26 mouse cellular contexts compared by ENCODE assay signal in the genomic region with DNA sequence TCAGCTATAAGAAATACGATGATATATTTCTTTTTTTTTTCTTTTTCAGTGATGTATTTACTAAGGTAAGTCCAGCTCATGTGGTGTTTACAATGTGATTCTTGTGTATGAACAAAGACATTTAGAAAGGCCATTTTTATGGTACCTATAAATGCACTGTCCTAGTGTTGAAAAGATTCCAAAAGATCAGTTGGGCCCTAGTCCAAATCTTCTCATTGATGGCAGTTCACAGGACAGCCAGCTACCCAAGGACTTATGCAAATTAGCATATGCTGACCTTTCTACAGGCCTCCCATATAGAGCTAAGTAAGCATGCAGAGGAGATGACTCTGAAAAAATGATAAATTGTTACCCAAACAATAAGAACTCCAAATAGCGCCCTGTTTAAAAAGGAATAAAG.
DNase-seq lines count a peak whose midpoint lies in the region; ATAC-seq lines count a peak whose summit lies in the region.
"Had no signal": no experiment of that assay in that cellular context is flagged by ENCODE, and none has a peak within 500 bp of the region (broad histone marks: within the 10 kb centered on the region; RNA-seq: fewer than 3 reads in every experiment).

No protein-coding gene starts in this region.

- H3K27ac ChIP-seq in heart, embryonic 13.5 days (replicated peaks), result peak overlapping the region; percentile 82
- 0 out of 2 replicates have a peak overlapping the region, but pooled peaks have one; percentile 14 for H3K27ac ChIP-seq in hindbrain, embryonic 14.5 days
- no peak overlapping the region for H3K27ac ChIP-seq in hindbrain, embryonic 10.5 days
- no peak overlapping the region for H3K27ac ChIP-seq in midbrain, embryonic 11.5 days (ENCODE audit: low read depth, low read length)
- H3K27ac ChIP-seq in midbrain, embryonic 10.5 days (replicated peaks), result no peak overlapping the region
- H3K27ac ChIP-seq: embryonic facial prominence, embryonic 13.5 days; forebrain, embryonic 10.5 days; forebrain, embryonic 15.5 days; hindbrain, embryonic 13.5 days; limb, embryonic 13.5 days; lung, embryonic 15.5 days; midbrain, embryonic 12.5 days had no signal

- H3K9me3 ChIP-seq in heart, embryonic 13.5 days, result no peaks in the 10 kb centered on the region
- H3K9me3 ChIP-seq in hindbrain, embryonic 14.5 days (ENCODE audit: control insufficient read depth, low read length), result no peaks in the 10 kb centered on the region
- H3K9me3 ChIP-seq in hindbrain, embryonic 10.5 days, result no peaks in the 10 kb centered on the region
- H3K9me3 ChIP-seq in midbrain, embryonic 11.5 days (ENCODE audit: control insufficient read depth, low read length), result no peaks in the 10 kb centered on the region
- H3K9me3 ChIP-seq in midbrain, embryonic 10.5 days (replicated peaks), result no peaks in the 10 kb centered on the region
- H3K9me3 ChIP-seq: embryonic facial prominence, embryonic 13.5 days; forebrain, embryonic 10.5 days; forebrain, embryonic 15.5 days; hindbrain, embryonic 13.5 days; limb, embryonic 13.5 days; lung, embryonic 15.5 days; midbrain, embryonic 12.5 days had no signal

- 81% methylated on average over 2 of the region's 2 CpGs for WGBS in heart, embryonic 13.5 days
- 87% methylated on average over 2 of the region's 2 CpGs for WGBS in hindbrain, embryonic 14.5 days
- WGBS in hindbrain, embryonic 10.5 days, result 85% methylated on average over 2 of the region's 2 CpGs
- WGBS in midbrain, embryonic 11.5 days, result 91% methylated on average over 2 of the region's 2 CpGs
- 90% methylated on average over 2 of the region's 2 CpGs for WGBS in midbrain, embryonic 10.5 days

- no peak for ATAC-seq in cerebellum, adult (ENCODE audit: insufficient number of reproducible peaks, low FRiP score, low TSS enrichment)
- ATAC-seq in heart, embryonic 13.5 days (ENCODE audit: extremely low read depth, insufficient number of reproducible peaks, low FRiP score, low TSS enrichment), result no peak
- no peak for ATAC-seq in hindbrain, embryonic 14.5 days (ENCODE audit: low FRiP score)
- ATAC-seq in midbrain, embryonic 11.5 days (ENCODE audit: low FRiP score), result no peak
- ATAC-seq: activated CD4-positive, CD25-positive, alpha-beta regulatory T cell, adult 4 months; forebrain, embryonic 15.5 days had no signal

- H3K4me3 ChIP-seq in heart, embryonic 13.5 days, result no peak overlapping the region
- H3K4me3 ChIP-seq in hindbrain, embryonic 14.5 days (replicated peaks; ENCODE audit: low read length), result no peak overlapping the region
- H3K4me3 ChIP-seq in hindbrain, embryonic 10.5 days, result no peak overlapping the region
- H3K4me3 ChIP-seq in midbrain, embryonic 11.5 days (ENCODE audit: low read depth, low read length), result no peak overlapping the region
- H3K4me3 ChIP-seq in midbrain, embryonic 10.5 days, result no peak overlapping the region
- H3K4me3 ChIP-seq: embryonic facial prominence, embryonic 13.5 days; forebrain, embryonic 10.5 days; forebrain, embryonic 15.5 days; hindbrain, embryonic 13.5 days; limb, embryonic 13.5 days; lung, embryonic 15.5 days; midbrain, embryonic 12.5 days had no signal

- H3K9ac ChIP-seq in heart, embryonic 13.5 days, result no peak overlapping the region
- no peak overlapping the region for H3K9ac ChIP-seq in hindbrain, embryonic 14.5 days
- H3K9ac ChIP-seq in midbrain, embryonic 11.5 days (ENCODE audit: low read length), result no peak overlapping the region
- H3K9ac ChIP-seq: embryonic facial prominence, embryonic 13.5 days; forebrain, embryonic 15.5 days; hindbrain, embryonic 13.5 days; limb, embryonic 13.5 days; lung, embryonic 15.5 days; midbrain, embryonic 12.5 days had no signal

- peaks cover 74% of the 10 kb centered on the region for H3K4me1 ChIP-seq in heart, embryonic 13.5 days
- no peaks in the 10 kb centered on the region for H3K4me1 ChIP-seq in hindbrain, embryonic 14.5 days (replicated peaks; ENCODE audit: control insufficient read depth, insufficient read depth, low read length)
- H3K4me1 ChIP-seq in hindbrain, embryonic 10.5 days (replicated peaks), result peaks cover 10% of the 10 kb centered on the region
- H3K4me1 ChIP-seq in midbrain, embryonic 11.5 days (ENCODE audit: control insufficient read depth, insufficient read depth, low read length), result peaks cover 4% of the 10 kb centered on the region
- peaks cover 13% of the 10 kb centered on the region for H3K4me1 ChIP-seq in midbrain, embryonic 10.5 days

- no peaks in the 10 kb centered on the region for H3K36me3 ChIP-seq in heart, embryonic 13.5 days
- H3K36me3 ChIP-seq in hindbrain, embryonic 14.5 days (replicated peaks; ENCODE audit: control insufficient read depth, insufficient read depth), result no peaks in the 10 kb centered on the region
- H3K36me3 ChIP-seq in hindbrain, embryonic 10.5 days, result no peaks in the 10 kb centered on the region
- no peaks in the 10 kb centered on the region for H3K36me3 ChIP-seq in midbrain, embryonic 11.5 days (ENCODE audit: control insufficient read depth, insufficient read depth, low read length)
- H3K36me3 ChIP-seq in midbrain, embryonic 10.5 days, result no peaks in the 10 kb centered on the region
- H3K36me3 ChIP-seq: embryonic facial prominence, embryonic 13.5 days; forebrain, embryonic 10.5 days; forebrain, embryonic 15.5 days; hindbrain, embryonic 13.5 days; limb, embryonic 13.5 days; lung, embryonic 15.5 days; midbrain, embryonic 12.5 days had no signal

- peak; percentile 69 to 74 for DNase-seq in cerebellum, postnatal 10 days
- no peak for DNase-seq in heart, adult 18-20 months
- DNase-seq in hindbrain, embryonic 14.5 days (ENCODE audit: low spot score), result no peak
- no peak for DNase-seq in hindbrain, embryonic 10.5 days (ENCODE audit: low spot score)
- DNase-seq in midbrain, embryonic 11.5 days (ENCODE audit: low spot score, missing footprints), result peak; percentile 17
- no peak for DNase-seq in midbrain, embryonic 10.5 days (ENCODE audit: low spot score)
- DNase-seq: adrenal gland, adult 2 months; adrenal gland, postnatal 36 days; cerebellum, adult 9-10 months; kidney, adult 18-20 months; kidney, postnatal 36 days; thymus, adult 2 months; thymus, postnatal 36 days had no signal

- no peak overlapping the region for H3K4me2 ChIP-seq in heart, embryonic 13.5 days
- H3K4me2 ChIP-seq in hindbrain, embryonic 14.5 days (replicated peaks), result no peak overlapping the region
- H3K4me2 ChIP-seq in midbrain, embryonic 11.5 days, result no peak overlapping the region
- H3K4me2 ChIP-seq: embryonic facial prominence, embryonic 13.5 days; forebrain, embryonic 15.5 days; heart, embryonic 11.5 days; hindbrain, embryonic 13.5 days; limb, embryonic 13.5 days; liver, embryonic 11.5 days; lung, embryonic 15.5 days; midbrain, embryonic 12.5 days had no signal

- H3K27me3 ChIP-seq in heart, embryonic 13.5 days (replicated peaks), result no peaks in the 10 kb centered on the region
- no peaks in the 10 kb centered on the region for H3K27me3 ChIP-seq in hindbrain, embryonic 14.5 days (ENCODE audit: control insufficient read depth, insufficient read depth, low read length)
- H3K27me3 ChIP-seq in hindbrain, embryonic 10.5 days (ENCODE audit: insufficient read depth, poor library complexity, severe bottlenecking), result no peaks in the 10 kb centered on the region
- no peaks in the 10 kb centered on the region for H3K27me3 ChIP-seq in midbrain, embryonic 11.5 days (ENCODE audit: control insufficient read depth, insufficient read depth, low read length)
- H3K27me3 ChIP-seq in midbrain, embryonic 10.5 days (ENCODE audit: low read depth, poor library complexity, severe bottlenecking), result no peaks in the 10 kb centered on the region
- H3K27me3 ChIP-seq: CH12.LX; embryonic facial prominence, embryonic 13.5 days; forebrain, embryonic 15.5 days; hindbrain, embryonic 13.5 days; lung, embryonic 15.5 days had no signal

Comparison
In these comparisons a context has a peak if more than half of its experiments do, and no peak if none do; other contexts are left out.
1. DNase-seq: peak in cerebellum, postnatal 10 days (2 of 2) and midbrain, embryonic 11.5 days (single experiment); none in heart, adult 18-20 months (0 of 2), hindbrain, embryonic 14.5 days (single experiment), hindbrain, embryonic 10.5 days (single experiment) and midbrain, embryonic 10.5 days (single experiment).
2. H3K27ac ChIP-seq: peak in heart, embryonic 13.5 days (single experiment) and hindbrain, embryonic 14.5 days (single experiment); none in hindbrain, embryonic 10.5 days (single experiment), midbrain, embryonic 11.5 days (single experiment) and midbrain, embryonic 10.5 days (single experiment).